Mouse (Mus musculus) ES-Bruce4 (cell line): ENCODE results near the gene Psmb9. TPM values are rescaled to one million over a fixed set of nuclear protein-coding genes. Genes with fewer than 3 reads are reported as not detected.

Source experiments
- H3K27ac ChIP-seq: 2 replicates; pipeline ENCODE4 v1.5.1; 2012; ENCODE audit warnings: low read length, inconsistent platforms; ENCODE audit not compliant: insufficient read depth
- H3K27me3 ChIP-seq: 2 replicates; pipeline ENCODE4 v1.6.1; 2012; ENCODE audit warnings: mild to moderate bottlenecking, low read length, inconsistent platforms; ENCODE audit not compliant: control insufficient read depth, poor library complexity, insufficient read depth, severe bottlenecking
- H3K36me3 ChIP-seq: 2 replicates; pipeline ENCODE4 v1.6.1; 2012; ENCODE audit warnings: inconsistent platforms, mild to moderate bottlenecking, low read length, moderate library complexity; ENCODE audit not compliant: control insufficient read depth, poor library complexity, insufficient read depth, severe bottlenecking
- H3K4me1 ChIP-seq: one replicate; pipeline ENCODE4 v1.8.1; 2011; ENCODE audit warnings: low read length; ENCODE audit not compliant: control insufficient read depth, insufficient read depth
- H3K4me3 ChIP-seq: 2 replicates; pipeline ENCODE4 v1.5.1; 2011; ENCODE audit warnings: low read depth, mild to moderate bottlenecking, low read length
- H3K9ac ChIP-seq: 2 replicates; pipeline ENCODE4 v1.6.1; 2012; ENCODE audit warnings: low read depth, mild to moderate bottlenecking, inconsistent platforms; ENCODE audit not compliant: poor library complexity, severe bottlenecking
- H3K9me3 ChIP-seq: replicated peaks from 2 replicates; pipeline ENCODE4 v1.6.1; 2012; ENCODE audit warnings: mild to moderate bottlenecking, low read length, inconsistent platforms; ENCODE audit not compliant: control insufficient read depth, poor library complexity, insufficient read depth, severe bottlenecking
- CTCF ChIP-seq: IDR thresholded peaks from one replicate; pipeline ENCODE4 v1.8.1; 2011; ENCODE audit warnings: low read depth, low read length
- EP300 ChIP-seq: IDR thresholded peaks from 2 replicates; pipeline ENCODE4 v1.6.1; 2011; ENCODE audit warnings: low read depth, low read length; ENCODE audit not compliant: insufficient read depth
- POLR2A ChIP-seq: IDR thresholded peaks from one replicate; pipeline ENCODE4 v1.8.1; 2011; ENCODE audit warnings: low read length; ENCODE audit not compliant: insufficient read depth
- polyA plus RNA-seq: library from polyadenylated mRNA; stranded (reverse); fragments of >200 nt; gene quantifications from 2 replicates; pipeline ENCODE4 v1.2.4, GENCODE M21; 2011; ENCODE audit warnings: low read depth; ENCODE audit not compliant: missing spikeins, insufficient read depth, insufficient read length

Psmb9 gene
- polyA plus RNA-seq, 1 experiment: 8.7 TPM

- Histone ChIP-seq H3K36me3 (no peaks in the 10 kb centered on the region), H3K4me3 (no peak overlapping the region), H3K9ac (no peak overlapping the region), H3K27ac (no peak overlapping the region), H3K9me3 (no peaks in the 10 kb centered on the region), H3K27me3 (no peaks in the 10 kb centered on the region), H3K4me1 (no peaks in the 10 kb centered on the region)
- no peak for TF ChIP-seq EP300
- TF ChIP-seq CTCF: no peak
- TF ChIP-seq POLR2A: no peak
Measured at GRCm38 (mm10) chr17:34208421-34208820, 20.9 kb upstream of the Psmb9 start.

- H3K4me1 ChIP-seq: no peaks in the 10 kb centered on the region
- no peaks in the 10 kb centered on the region for H3K9me3 ChIP-seq
- no peak overlapping the region for H3K9ac ChIP-seq
- no peaks in the 10 kb centered on the region for H3K36me3 ChIP-seq
- no peaks in the 10 kb centered on the region for H3K27me3 ChIP-seq
- no peak overlapping the region for H3K27ac ChIP-seq
- H3K4me3 ChIP-seq: no peak overlapping the region
- TF ChIP-seq CTCF (no peak), POLR2A (no peak), EP300 (no peak)
Measured at GRCm38 (mm10) chr17:34207866-34208265, 20.3 kb upstream of the Psmb9 start.

GRCm38 (mm10) chr17:34207456-34207855, 19.9 kb upstream of the Psmb9 start:
- Histone ChIP-seq H3K4me1 (no peaks in the 10 kb centered on the region), H3K9ac (no peak overlapping the region), H3K4me3 (no peak overlapping the region), H3K27ac (no peak overlapping the region), H3K9me3 (no peaks in the 10 kb centered on the region), H3K27me3 (no peaks in the 10 kb centered on the region), H3K36me3 (no peaks in the 10 kb centered on the region)
- TF ChIP-seq CTCF (no peak), POLR2A (no peak), EP300 (no peak)

DNA sequence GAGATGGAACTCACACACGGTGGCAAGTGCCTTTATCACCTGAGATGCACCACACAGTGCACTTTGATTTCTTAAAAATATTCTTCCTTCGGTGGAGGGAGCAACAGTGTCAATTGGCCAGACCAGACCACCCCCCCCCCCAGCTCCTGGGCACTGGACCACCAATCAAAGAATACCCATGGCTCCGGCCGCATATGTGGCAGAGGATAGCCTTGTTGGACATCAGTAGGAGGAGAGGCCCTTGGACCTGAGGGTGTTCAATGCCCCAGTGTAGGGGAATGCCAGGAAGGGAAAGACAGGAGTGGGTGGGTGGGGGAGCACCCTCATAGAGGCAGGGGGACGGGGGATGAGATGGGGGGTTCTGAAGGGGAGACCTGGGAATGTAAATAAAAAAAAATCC, 19.2 kb upstream of the Psmb9 start:
- TF ChIP-seq POLR2A (no peak), EP300 (no peak), CTCF (no peak)
- no peaks in the 10 kb centered on the region for H3K4me1 ChIP-seq
- H3K27ac ChIP-seq: no peak overlapping the region
- no peak overlapping the region for H3K9ac ChIP-seq
- H3K27me3 ChIP-seq: no peaks in the 10 kb centered on the region
- no peaks in the 10 kb centered on the region for H3K36me3 ChIP-seq
- no peak overlapping the region for H3K4me3 ChIP-seq
- H3K9me3 ChIP-seq: no peaks in the 10 kb centered on the region

DNA sequence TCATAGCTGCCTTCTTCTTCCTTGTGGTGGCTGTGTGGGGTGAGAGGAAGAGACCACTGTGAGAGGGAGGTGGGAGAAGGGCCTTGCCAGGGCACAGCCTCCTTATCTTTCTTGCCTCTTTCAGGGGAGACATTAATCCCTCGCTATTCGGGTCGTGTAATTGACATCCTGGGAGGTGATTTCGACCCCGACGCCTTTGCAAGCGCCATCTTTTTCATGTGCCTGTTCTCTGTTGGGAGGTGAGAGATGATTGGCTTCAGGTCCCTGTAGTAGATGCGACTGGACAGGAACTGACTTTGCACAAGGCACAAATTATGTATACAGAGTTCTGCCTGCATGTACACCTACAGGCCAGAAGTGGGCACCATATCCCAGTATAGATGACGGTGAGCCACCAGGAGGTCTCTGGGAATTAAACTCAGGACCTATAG, 18.2 kb upstream of the Psmb9 start:
- Histone ChIP-seq H3K27me3 (no peaks in the 10 kb centered on the region), H3K9ac (peak overlapping the region; percentile 69), H3K9me3 (no peaks in the 10 kb centered on the region), H3K36me3 (no peaks in the 10 kb centered on the region), H3K4me1 (no peaks in the 10 kb centered on the region), H3K4me3 (peak overlapping the region; percentile 85), H3K27ac (no peak overlapping the region)
- TF ChIP-seq POLR2A: no peak
- no peak for TF ChIP-seq EP300
- TF ChIP-seq CTCF: peak; percentile 1

- no peaks in the 10 kb centered on the region for H3K9me3 ChIP-seq
- no peaks in the 10 kb centered on the region for H3K27me3 ChIP-seq
- H3K4me1 ChIP-seq: no peaks in the 10 kb centered on the region
- H3K9ac ChIP-seq: peak overlapping the region; percentile 69
- peak overlapping the region; percentile 85 for H3K4me3 ChIP-seq
- H3K27ac ChIP-seq: no peak overlapping the region
- H3K36me3 ChIP-seq: no peaks in the 10 kb centered on the region
- TF ChIP-seq CTCF (no peak), EP300 (no peak), POLR2A (no peak)
Measured at GRCm38 (mm10) chr17:34205021-34205745, 17.6 kb upstream of the Psmb9 start.
